Mouse (Mus musculus): ENCODE measurements around the gene Leng8. TPM values are rescaled to one million over a fixed set of nuclear protein-coding genes. Genes with fewer than 3 reads are reported as not detected.

Gene Leng8
- 77.6 and 79.2 TPM in 2 replicates for polyA plus RNA-seq (2016; fragmentation: Nextera tagmentation; extraction: Ambion mirVana)

DNA sequence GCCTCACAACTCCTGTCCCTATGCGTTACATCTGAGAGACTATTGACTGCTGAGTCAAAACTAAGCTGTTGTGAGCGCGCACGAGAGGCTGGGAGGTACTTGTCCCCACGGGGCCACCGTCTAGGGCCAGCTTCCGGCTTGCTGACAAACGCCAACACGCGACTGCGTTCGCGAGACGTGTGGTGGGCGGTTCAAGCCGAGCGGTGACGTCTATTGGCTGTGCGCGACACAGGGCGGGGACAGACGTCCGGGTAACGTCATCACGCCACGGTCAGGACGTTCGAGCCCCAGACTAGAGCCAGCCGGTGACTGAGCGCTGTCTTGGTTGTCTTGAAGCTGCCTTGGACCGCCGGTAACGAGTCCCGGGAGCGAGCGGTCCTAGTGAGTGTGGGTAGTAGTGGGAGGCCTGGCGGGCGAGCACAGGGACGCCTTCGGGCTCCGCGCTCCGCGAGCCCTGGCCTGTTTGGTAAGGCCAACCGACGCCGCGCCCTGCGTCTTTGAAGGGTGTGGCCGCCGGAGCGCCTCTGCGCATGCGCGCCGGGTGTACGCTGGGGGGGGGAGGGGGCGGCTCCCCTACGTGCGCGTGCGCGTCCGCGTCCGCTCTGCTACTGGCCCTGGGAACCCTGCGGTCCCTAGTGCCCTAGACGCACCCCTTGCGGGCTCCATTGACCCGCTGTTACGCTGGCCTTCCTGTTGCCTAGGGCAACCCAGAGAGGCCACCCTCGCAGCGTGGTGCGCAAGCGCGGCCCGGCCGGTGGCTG lies at the start of gene Leng8:
Leng8 (plus strand) TSS at position 269 of the 761 bp plus-strand sequence.
- ATAC-seq (ENCODE audit: insufficient number of reproducible peaks, low FRiP score) = peak; percentile 99
- peak within 1 kb of the TSS; percentile 90 for H3K4me3 ChIP-seq
- peak within 1 kb of the TSS; percentile 92 for H3K9ac ChIP-seq
- H3K27ac ChIP-seq (ENCODE audit: poor library complexity, severe bottlenecking) = peak within 1 kb of the TSS; percentile 86
- peak within 1 kb of the TSS; percentile 96 for H3K4me2 ChIP-seq
- no peaks in the 10 kb centered on the region for H3K27me3 ChIP-seq (replicated peaks)
- under 1% methylated on average over 77 of the region's 78 CpGs for WGBS
- H3K36me3 ChIP-seq = peaks cover 40% of the 10 kb centered on the region
- H3K4me1 ChIP-seq (replicated peaks) = peaks cover 14% of the 10 kb centered on the region
- H3K9me3 ChIP-seq (replicated peaks) = no peaks in the 10 kb centered on the region

DNA sequence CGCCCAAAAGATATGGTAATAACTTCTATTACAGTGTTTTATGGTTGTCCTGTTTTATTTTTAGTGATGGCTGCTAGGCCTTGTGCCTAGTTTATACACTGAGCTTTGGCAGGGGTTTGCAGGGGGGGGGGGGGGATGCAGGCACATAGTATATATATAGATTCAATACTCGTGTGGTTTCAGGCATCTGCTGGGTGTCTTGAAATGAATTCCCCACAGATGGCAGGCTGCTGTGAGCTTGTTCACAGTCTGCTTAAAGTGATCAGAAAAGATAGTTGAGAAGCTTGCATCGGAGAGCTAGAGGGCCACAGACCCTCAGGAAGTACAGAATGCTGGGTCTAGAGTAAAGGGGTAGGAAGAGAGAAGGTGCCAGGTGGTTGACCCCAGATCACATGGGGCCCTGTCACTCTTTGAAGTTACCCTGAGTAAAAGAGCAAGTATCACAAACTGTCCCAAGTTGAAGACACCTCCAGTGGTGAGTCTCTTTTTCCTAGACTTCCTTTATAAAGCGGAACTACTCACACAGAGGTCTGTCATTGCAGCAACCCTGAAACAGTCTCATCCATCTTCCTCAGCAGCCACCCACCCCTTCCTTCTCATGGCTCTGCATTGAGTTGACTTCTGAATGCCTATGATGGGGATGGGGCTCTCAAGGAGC lies 49.5 kb upstream of the Leng8 start:
- Histone ChIP-seq H3K36me3 (no peaks in the 10 kb centered on the region), H3K9ac (no peak overlapping the region), H3K27me3 (replicated peaks) (no peaks in the 10 kb centered on the region), H3K27ac (ENCODE audit: poor library complexity, severe bottlenecking) (no peak overlapping the region), H3K9me3 (replicated peaks) (no peaks in the 10 kb centered on the region), H3K4me2 (no peak overlapping the region), H3K4me3 (no peak overlapping the region), H3K4me1 (replicated peaks) (peaks cover 7% of the 10 kb centered on the region)
- WGBS = 64% methylated on average over 4 of the region's 4 CpGs
- no peak for ATAC-seq (ENCODE audit: insufficient number of reproducible peaks, low FRiP score)

DNA sequence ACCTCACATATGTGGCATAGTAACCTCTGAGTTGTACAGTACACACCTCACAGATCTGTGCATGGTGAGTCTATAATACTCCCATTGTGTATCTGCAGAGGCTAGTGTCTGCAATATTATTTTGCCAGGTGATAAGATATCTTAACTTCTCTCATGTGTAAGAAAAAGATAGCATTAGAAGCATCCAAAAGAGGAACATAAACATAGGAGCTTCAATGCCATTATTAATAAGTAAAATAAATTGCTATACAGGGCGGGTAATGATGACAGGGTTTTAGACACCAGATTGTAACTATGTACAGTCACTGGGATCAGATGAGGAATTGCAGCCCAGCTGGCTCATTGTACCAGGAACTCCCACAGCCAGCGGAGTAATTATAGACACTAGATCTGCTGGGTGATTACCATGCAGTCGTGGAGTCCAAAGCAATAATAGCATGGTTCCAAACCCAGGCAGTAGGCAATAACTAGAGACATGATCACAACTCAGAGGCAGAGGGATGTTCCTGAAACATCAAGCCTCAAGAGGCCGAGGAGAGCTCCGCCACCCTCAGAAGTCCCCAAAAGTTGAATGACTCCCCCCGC lies 48.9 kb upstream of the Leng8 start:
- H3K27me3 ChIP-seq (replicated peaks) = no peaks in the 10 kb centered on the region
- H3K9ac ChIP-seq = no peak overlapping the region
- ATAC-seq (ENCODE audit: insufficient number of reproducible peaks, low FRiP score) = no peak
- H3K4me3 ChIP-seq = no peak overlapping the region
- no peak overlapping the region for H3K4me2 ChIP-seq
- WGBS = 74% methylated on average over 6 of the region's 6 CpGs
- no peaks in the 10 kb centered on the region for H3K36me3 ChIP-seq
- peaks cover 7% of the 10 kb centered on the region for H3K4me1 ChIP-seq (replicated peaks)
- no peaks in the 10 kb centered on the region for H3K9me3 ChIP-seq (replicated peaks)
- H3K27ac ChIP-seq (ENCODE audit: poor library complexity, severe bottlenecking) = no peak overlapping the region

DNA sequence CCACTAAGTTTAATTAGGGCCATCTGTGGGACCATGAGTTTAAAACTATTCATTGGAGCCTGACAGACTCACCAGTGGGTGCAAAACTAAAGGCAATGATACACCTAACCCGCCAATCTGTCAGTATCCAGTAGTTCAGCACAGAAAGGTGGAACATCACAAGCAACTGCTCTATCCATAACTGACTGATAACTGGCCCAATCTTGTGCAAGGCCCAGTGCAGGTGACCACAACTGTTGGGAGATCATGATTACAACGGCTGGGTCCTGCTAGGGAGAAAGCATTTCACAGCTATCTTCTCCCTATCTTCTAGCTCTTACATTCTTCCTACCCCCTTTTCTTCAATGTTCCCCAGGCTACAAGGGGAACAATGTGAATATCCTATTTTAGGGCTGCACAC lies 48.2 kb upstream of the Leng8 start:
- WGBS = 63% methylated on average over 2 of the region's 2 CpGs

DNA sequence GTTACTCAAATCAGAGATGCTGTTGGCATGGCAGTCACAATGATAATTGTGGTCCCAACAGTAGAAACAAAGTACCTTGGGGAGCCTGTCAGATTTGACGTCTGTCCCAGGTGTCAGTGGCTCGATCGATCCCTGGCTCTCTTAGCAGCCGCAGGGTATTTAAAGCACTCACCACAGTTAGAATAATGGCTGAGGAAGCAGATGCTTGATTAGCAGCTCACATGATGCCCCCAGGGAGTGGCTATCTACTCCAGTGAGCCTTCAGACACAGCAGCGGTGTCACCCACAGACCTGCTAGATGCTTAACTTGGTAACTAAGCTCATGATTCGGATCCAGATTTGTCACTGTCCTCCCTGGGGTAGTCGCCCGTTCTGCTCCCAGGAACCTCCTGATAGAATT lies 45.7 kb upstream of the Leng8 start:
- H3K36me3 ChIP-seq = no peaks in the 10 kb centered on the region
- no peak overlapping the region for H3K4me2 ChIP-seq
- no peak overlapping the region for H3K27ac ChIP-seq (ENCODE audit: poor library complexity, severe bottlenecking)
- no peak overlapping the region for H3K4me3 ChIP-seq
- 18% methylated on average over 8 of the region's 8 CpGs for WGBS
- peaks cover 7% of the 10 kb centered on the region for H3K4me1 ChIP-seq (replicated peaks)
- no peak for ATAC-seq (ENCODE audit: insufficient number of reproducible peaks, low FRiP score)
- H3K9ac ChIP-seq = no peak overlapping the region
- no peaks in the 10 kb centered on the region for H3K27me3 ChIP-seq (replicated peaks)
- no peaks in the 10 kb centered on the region for H3K9me3 ChIP-seq (replicated peaks)

More for the DNA sequence above, 48.2 kb upstream of the Leng8 start:
- Histone ChIP-seq H3K9me3 (replicated peaks) (no peaks in the 10 kb centered on the region), H3K27ac (ENCODE audit: poor library complexity, severe bottlenecking) (no peak overlapping the region), H3K9ac (no peak overlapping the region), H3K4me3 (no peak overlapping the region), H3K36me3 (no peaks in the 10 kb centered on the region), H3K4me2 (no peak overlapping the region), H3K27me3 (replicated peaks) (no peaks in the 10 kb centered on the region), H3K4me1 (replicated peaks) (peaks cover 7% of the 10 kb centered on the region)
- no peak for ATAC-seq (ENCODE audit: insufficient number of reproducible peaks, low FRiP score)

DNA sequence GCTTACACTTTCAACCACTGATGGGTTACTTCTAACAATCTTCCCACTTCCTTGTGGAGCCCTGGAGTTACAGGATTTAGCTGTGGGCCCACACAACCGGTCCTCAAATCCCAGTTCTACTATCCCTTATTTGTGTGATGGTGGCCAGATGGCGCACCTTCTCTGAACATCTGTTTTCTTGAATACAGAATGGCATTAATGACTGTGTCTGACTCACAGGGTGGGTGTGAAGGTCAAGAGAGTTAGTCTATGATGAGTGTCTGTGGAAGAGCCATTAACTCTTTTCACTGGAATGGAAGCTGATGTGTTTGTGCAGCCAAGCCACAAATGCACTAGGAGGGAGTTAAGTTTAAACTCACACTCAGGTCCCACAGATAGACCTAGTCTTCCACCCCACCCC lies 38.5 kb upstream of the Leng8 start:
- no peak for ATAC-seq (ENCODE audit: insufficient number of reproducible peaks, low FRiP score)
- Histone ChIP-seq H3K27ac (ENCODE audit: poor library complexity, severe bottlenecking) (no peak overlapping the region), H3K4me3 (no peak overlapping the region), H3K9me3 (replicated peaks) (no peaks in the 10 kb centered on the region), H3K9ac (no peak overlapping the region), H3K27me3 (replicated peaks) (no peaks in the 10 kb centered on the region), H3K4me2 (no peak overlapping the region), H3K4me1 (replicated peaks) (no peaks in the 10 kb centered on the region), H3K36me3 (no peaks in the 10 kb centered on the region)
- WGBS = 77% methylated on average over 2 of the region's 2 CpGs

DNA sequence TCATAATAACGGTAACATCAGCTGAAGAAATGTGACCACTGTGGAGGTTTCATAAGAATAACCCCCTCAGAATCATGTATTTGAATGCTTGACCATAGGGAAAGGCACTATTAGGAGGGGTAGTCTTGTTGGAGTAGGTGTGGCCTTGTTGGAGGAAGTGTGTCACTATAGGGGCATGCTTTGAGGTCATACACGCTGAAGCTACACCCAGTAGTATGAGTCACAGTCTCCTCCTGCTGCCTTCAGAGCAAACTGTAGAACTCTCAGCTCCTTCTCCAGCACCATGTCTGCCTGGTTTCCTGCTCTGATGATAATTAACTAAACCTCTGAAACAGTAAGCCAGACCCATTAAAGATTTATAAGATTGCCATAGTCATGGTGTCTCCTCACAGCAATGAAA lies 38.0 kb upstream of the Leng8 start:
- H3K4me1 ChIP-seq (replicated peaks) = no peaks in the 10 kb centered on the region
- WGBS = 67% methylated on average over 2 of the region's 2 CpGs
- no peak for ATAC-seq (ENCODE audit: insufficient number of reproducible peaks, low FRiP score)

DNA sequence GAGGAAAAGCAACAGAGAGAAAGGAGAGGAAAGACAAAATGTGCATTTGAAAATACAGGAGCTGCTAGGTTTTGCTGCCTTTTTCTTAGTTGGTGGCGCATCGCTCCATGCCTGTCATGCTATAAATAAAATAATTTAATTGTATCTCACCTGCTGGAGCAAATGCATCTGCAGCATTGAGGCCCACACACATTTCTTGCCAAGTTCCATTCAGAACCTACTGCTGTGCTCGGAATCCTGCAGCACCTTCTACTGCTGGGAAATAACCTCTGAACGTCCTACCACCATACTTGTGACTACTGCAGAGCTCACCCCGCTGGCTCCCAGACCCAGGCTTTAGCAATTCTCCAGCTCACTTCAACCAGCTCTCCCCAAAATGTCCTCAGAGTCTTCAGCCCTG lies 35.7 kb upstream of the Leng8 start:
- Histone ChIP-seq H3K4me3 (no peak overlapping the region), H3K36me3 (no peaks in the 10 kb centered on the region), H3K9me3 (replicated peaks) (no peaks in the 10 kb centered on the region), H3K27me3 (replicated peaks) (0 out of 2 replicates have a peak, but pooled peaks cover 7% of the 10 kb centered on the region), H3K4me1 (replicated peaks) (no peaks in the 10 kb centered on the region), H3K4me2 (no peak overlapping the region), H3K9ac (no peak overlapping the region), H3K27ac (ENCODE audit: poor library complexity, severe bottlenecking) (no peak overlapping the region)
- no peak for ATAC-seq (ENCODE audit: insufficient number of reproducible peaks, low FRiP score)
- 73% methylated on average over 5 of the region's 5 CpGs for WGBS

More for the DNA sequence above, 38.0 kb upstream of the Leng8 start:
- Histone ChIP-seq H3K36me3 (no peaks in the 10 kb centered on the region), H3K27me3 (replicated peaks) (no peaks in the 10 kb centered on the region), H3K4me2 (no peak overlapping the region), H3K4me3 (no peak overlapping the region), H3K9ac (no peak overlapping the region), H3K9me3 (replicated peaks) (no peaks in the 10 kb centered on the region), H3K27ac (ENCODE audit: poor library complexity, severe bottlenecking) (no peak overlapping the region)

DNA sequence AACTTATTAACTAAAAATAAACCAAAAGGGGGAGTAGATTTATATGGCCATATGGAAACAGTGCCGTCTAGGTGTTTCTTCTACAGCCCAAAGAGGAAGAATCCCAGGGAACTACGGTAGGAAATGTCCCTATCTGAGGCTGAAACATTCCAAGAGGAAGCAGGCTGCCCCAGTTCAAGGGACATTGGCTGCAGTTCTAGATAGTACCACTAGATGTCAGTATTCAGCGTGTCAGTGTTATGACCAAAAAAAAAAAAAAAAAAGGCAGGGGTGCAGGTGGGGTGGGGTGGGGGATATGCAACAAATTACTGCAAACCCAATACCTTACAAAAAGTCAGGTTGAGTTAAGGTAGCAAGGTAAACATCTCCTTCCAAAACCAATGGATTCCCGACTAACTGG lies 33.4 kb upstream of the Leng8 start:
- no peaks in the 10 kb centered on the region for H3K9me3 ChIP-seq (replicated peaks)
- H3K27ac ChIP-seq (ENCODE audit: poor library complexity, severe bottlenecking) = no peak overlapping the region
- H3K9ac ChIP-seq = no peak overlapping the region
- 0 out of 2 replicates have a peak, but pooled peaks cover 12% of the 10 kb centered on the region for H3K27me3 ChIP-seq (replicated peaks)
- H3K4me1 ChIP-seq (replicated peaks) = no peaks in the 10 kb centered on the region
- H3K36me3 ChIP-seq = no peaks in the 10 kb centered on the region
- H3K4me3 ChIP-seq = no peak overlapping the region
- H3K4me2 ChIP-seq = no peak overlapping the region
- ATAC-seq (ENCODE audit: insufficient number of reproducible peaks, low FRiP score) = no peak
- WGBS = 12% methylated on average over 4 of the region's 4 CpGs

DNA sequence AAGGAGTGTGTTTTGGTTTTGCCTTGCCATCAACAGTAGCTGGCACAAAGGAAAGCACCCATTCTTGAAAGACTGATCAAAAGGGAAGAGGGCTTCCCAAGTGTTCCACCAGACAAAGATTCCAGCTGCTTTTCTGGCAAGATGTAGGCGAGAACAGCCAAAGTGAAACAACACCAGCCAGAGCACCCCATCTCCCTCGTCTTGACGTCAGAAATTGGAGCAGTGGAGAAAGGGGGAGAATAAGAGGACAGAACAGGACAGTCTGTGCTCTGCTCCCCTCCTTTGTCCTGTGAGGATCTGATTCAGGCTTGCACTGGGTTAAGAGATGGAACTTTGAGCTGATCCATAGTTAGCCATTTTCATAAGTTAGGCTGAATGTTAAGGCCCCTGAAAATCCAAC lies 25.1 kb upstream of the Leng8 start:
- WGBS = 45% methylated on average over 3 of the region's 3 CpGs
- no peak overlapping the region for H3K4me3 ChIP-seq
- H3K36me3 ChIP-seq = no peaks in the 10 kb centered on the region
- H3K4me2 ChIP-seq = no peak overlapping the region
- no peak overlapping the region for H3K27ac ChIP-seq (ENCODE audit: poor library complexity, severe bottlenecking)
- no peaks in the 10 kb centered on the region for H3K9me3 ChIP-seq (replicated peaks)
- H3K9ac ChIP-seq = no peak overlapping the region
- H3K4me1 ChIP-seq (replicated peaks) = peaks cover 19% of the 10 kb centered on the region
- H3K27me3 ChIP-seq (replicated peaks) = no peaks in the 10 kb centered on the region
- ATAC-seq (ENCODE audit: insufficient number of reproducible peaks, low FRiP score) = no peak

DNA sequence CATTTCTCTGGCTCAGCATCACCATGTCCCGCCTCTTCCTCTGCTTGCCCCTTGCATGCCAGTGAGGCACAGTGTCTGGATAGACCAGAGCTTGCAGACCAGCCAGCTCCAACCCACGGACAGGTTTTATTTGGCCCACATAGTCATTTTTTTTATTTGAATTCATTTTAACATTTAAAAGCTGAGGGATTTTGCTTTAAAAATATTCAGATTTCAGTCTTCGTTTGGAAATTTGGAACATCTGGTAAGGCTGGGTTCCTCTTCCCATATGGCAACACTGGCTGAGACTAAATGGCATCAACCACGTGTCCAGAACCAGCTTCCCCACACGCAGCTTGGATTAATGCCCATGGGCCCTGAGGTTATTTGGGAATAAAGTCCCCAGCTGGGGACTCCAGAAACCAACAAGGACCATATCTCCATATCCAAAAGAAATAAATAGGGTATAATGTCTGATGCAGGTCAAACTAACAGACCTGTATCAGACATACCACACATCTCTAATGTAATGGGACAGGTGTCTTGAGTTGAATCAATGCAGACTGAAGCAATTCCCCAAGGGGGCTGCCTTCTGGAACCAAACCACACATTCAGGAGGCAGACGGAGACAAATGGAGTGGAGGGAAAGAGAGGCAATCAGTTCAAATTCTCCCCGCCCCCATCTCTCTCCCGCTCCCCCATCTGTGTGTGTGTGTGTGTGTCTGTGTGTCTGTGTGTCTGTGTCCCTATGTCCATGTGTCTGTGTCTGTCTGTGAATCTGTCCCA lies 19.6 kb upstream of the Leng8 start:
- Histone ChIP-seq H3K4me3 (no peak overlapping the region), H3K9ac (no peak overlapping the region), H3K27me3 (replicated peaks) (peaks cover 49% of the 10 kb centered on the region), H3K36me3 (no peaks in the 10 kb centered on the region), H3K4me2 (no peak overlapping the region), H3K27ac (ENCODE audit: poor library complexity, severe bottlenecking) (no peak overlapping the region), H3K9me3 (replicated peaks) (no peaks in the 10 kb centered on the region), H3K4me1 (replicated peaks) (peaks cover 15% of the 10 kb centered on the region)
- ATAC-seq (ENCODE audit: insufficient number of reproducible peaks, low FRiP score) = no peak
- 64% methylated on average over 8 of the region's 8 CpGs for WGBS
